Mouse (Mus musculus) liver, embryonic 14.5 days (tissue): ENCODE data around the gene Fermt3.

Experiments
- CTCF ChIP-seq: IDR thresholded peaks from 2 replicates; pipeline ENCODE4 v1.5.1; 2016; ENCODE audit warnings: antibody characterized with exemption, low read depth, control low read depth
- EP300 ChIP-seq: IDR thresholded peaks from 2 replicates; pipeline ENCODE4 v1.6.1; 2016; ENCODE audit warnings: antibody characterized with exemption, low read depth

GRCm38 (mm10) chr19:6955424-6955823, 63.8 kb downstream of the Fermt3 start:
- TF ChIP-seq CTCF (no peak), EP300 (no peak)
